Mouse (Mus musculus): ENCODE data around the gene Psmg4.

DNA sequence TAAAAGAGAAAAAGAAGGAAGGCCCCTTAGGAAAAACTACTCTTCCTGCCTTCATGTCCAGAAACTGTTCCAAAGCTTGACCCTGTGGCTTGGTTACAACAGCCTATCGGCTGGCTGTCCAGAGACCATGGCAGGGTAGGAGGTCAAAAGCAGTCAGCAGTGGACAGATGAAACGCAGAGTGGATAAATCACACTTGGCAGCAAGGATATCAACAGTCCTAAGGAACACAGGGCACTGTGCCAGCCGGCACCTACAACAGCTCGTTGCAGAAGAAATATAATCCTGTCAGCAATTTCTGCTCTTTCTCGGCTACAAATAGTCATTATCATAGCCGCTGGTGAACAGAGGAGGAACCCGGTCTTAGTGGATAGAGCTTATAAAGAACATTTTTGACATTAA, 60.2 kb downstream of the Psmg4 start:
- no peak for TF ChIP-seq CTCF (IDR thresholded peaks at IDR 0.05; ENCODE audit: borderline replicate concordance, extremely low read depth, insufficient read depth, insufficient read length)
- TF ChIP-seq POLR2A (IDR thresholded peaks at IDR 0.05; ENCODE audit: borderline replicate concordance, extremely low read depth, insufficient read depth, insufficient read length, poor library complexity, severe bottlenecking): no peak

All from brain, embryonic 14.5 days (tissue).